Mouse (Mus musculus) v-Abl transformed pro-B cells (cell line): ENCODE data around the gene Olfr98.
"Not testable (repeated sequence)": the region's sequence is repeated elsewhere in the genome, so short reads cannot be mapped to it uniquely, and the experiment has no call there.

Source experiments
- in situ Hi-C, 2 experiments: fragments of 400-800 bp; cut with MboI; formaldehyde crosslinking; loops; one replicate each; pipeline ENCODE4 v1.15.1; 2025; ENCODE audit not compliant: unreplicated experiment in 2 of 2

Olfr98 gene

GRCm38 (mm10) chr17:37263626-37264025 lies at the start of gene Olfr98:
Olfr98 (minus strand) TSS chr17:37263749.
- in situ Hi-C loops = no loop called here

DNA sequence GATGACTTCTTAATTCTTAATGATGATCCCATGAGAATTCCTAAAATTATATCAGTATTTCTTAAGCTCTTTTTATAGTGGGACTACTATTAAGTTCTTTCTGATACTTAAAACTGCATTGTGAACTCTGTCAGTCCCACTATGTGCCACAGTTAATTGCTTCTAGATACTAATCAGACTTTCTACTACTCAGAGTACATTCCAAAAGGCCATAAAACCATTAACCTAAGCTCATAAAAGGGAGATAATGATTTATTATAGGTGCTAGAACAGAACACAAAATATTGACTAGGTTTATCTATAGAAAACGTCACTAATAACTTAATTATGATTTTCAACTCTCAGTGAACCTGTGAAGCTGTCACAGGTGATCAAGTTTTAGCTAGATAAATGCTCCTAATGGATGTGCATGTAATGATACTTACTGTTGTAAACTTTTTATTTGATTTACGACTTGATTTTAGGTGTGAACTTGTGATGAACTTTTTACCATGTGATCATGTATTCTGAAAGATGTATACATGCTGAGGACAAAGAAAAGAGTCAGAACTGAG lies 46.7 kb upstream of the Olfr98 start:
- in situ Hi-C loops = no loop called here

DNA sequence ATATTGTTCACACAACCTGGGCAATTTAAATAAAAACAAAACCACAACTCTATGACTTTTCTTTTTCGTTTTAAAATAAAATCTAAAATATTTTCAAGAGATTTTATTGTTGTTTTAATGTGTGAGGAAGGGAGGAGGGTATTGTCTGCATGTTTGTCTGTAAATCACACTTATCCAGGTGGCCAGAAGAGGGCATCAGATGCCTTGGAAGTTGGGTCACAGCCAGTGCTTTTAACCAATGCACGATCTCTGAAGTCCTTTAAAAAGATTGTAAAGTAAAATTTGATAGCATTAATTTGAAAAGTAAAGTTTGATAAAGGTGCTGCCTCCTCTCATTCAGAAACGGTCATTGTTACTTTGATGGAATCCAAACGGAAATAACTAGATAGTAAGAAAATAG lies 44.9 kb upstream of the Olfr98 start:
- in situ Hi-C loops = no loop called here

GRCm38 (mm10) chr17:37304213-37304612 lies 40.7 kb upstream of the Olfr98 start, which contains the start of gene Olfr101:
Olfr101 (minus strand) TSS chr17:37304313.
- in situ Hi-C loops = no loop called here

- in situ Hi-C loops = no loop called here
Measured at GRCm38 (mm10) chr17:37283360-37283759, 19.8 kb upstream of the Olfr98 start, which contains the start of gene Olfr99. Olfr99 (minus strand) TSS chr17:37283460.

GRCm38 (mm10) chr17:37280331-37280730 lies 16.8 kb upstream of the Olfr98 start:
- in situ Hi-C loops = no loop called here

DNA sequence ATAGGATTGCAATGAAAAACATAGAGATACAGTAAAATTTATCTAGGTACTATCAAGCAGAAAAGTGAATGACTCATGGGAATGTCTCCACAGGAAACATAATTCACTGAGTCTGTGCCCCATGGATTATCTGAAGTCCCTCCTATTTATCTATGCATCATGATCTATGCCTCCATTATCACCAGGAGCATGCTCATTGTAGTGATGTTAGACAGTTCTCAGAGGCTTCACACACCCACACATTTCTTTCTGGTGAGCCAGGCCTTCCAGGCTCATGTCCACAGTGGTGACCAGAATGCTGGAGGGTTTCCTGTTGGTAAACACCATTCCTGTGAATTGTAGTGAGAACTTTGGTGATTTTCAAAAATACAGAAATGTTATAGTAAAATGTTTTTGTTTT lies 13.0 kb upstream of the Olfr98 start:
- in situ Hi-C loops = no loop called here

GRCm38 (mm10) chr17:37275626-37276248 lies 12.2 kb upstream of the Olfr98 start:
- in situ Hi-C loops = no loop called here

DNA sequence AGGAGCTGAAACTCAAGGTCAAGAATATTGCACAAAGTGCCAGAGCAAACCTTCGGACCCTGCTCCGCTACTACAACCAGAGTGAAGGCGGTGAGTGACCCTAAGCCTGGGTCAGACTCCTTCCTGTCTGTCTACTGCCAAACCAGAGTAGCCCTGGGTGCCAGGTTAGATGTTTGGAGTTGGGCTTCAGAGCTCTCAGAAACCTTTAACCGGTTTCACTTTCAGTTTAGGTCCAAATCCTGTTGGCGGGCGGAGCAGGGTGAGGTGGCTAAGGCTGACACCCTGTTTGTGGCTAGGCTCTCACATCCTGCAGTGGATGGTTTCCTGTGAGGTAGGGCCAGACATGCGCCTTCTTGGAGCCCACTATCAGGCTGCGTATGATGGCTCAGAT lies 7.1 kb upstream of the Olfr98 start:
- in situ Hi-C loops = no loop called here

GRCm38 (mm10) chr17:37270058-37270701 lies 6.6 kb upstream of the Olfr98 start, which contains the start of gene H2-M3:
H2-M3 (plus strand) TSS chr17:37270220.
- in situ Hi-C loops = no loop called here

GRCm38 (mm10) chr17:37250544-37250943 lies 13.0 kb downstream of the Olfr98 start:
- in situ Hi-C loops = no loop called here

GRCm38 (mm10) chr17:37249460-37249859 lies 14.1 kb downstream of the Olfr98 start:
- in situ Hi-C loops = no loop called here

DNA sequence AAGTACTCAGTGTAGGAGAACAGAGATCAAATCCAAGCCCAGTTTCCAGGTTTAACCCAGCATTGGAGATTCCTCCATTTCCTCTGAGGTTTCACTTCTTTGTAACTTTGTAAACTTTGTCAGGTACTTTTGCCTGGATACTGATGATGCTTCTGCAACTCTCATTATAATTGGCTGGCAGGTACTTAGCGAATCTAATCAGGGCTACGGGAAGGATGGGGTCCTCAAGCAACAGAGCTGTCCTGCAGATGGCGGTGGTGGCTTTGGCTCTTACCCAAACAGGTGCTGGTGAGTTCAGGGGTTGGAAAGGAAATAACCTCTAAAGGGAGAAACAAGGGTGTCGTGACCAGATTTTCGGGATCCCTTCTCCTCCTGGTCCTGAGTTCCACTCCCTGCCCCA lies 16.8 kb downstream of the Olfr98 start:
- in situ Hi-C loops = no loop called here

GRCm38 (mm10) chr17:37242198-37242597 lies 21.4 kb downstream of the Olfr98 start:
- in situ Hi-C loops = no loop called here

GRCm38 (mm10) chr17:37237230-37237629 lies 26.3 kb downstream of the Olfr98 start, which contains the start of gene Olfr97:
Olfr97 (minus strand) TSS chr17:37237330.
- in situ Hi-C loops = not testable (repeated sequence)

DNA sequence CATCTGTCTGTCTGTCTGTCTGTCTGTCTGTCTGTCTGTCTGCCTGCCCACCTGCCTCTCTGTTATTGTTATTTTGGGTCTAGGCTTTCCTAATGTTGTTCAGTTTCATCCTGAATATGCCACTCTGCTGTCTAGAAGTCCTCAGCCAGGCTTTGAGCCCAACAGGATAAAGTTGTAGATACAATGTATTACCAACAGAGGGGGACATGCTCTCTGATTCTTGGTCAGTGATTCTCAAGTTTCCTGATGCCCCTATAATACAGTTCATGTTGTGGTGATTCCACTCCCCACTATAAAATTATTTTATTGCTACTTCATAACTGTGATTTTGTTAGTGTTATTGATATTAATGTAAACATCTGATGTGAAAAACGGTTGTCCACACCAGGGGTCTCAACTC lies 41.7 kb downstream of the Olfr98 start:
- in situ Hi-C loops = loop anchor here in 1 of 2 experiments (25.0 kb wide), 1 partner anchor 860 kb away; the partner anchor contains the start of gene H2-M10.3

DNA sequence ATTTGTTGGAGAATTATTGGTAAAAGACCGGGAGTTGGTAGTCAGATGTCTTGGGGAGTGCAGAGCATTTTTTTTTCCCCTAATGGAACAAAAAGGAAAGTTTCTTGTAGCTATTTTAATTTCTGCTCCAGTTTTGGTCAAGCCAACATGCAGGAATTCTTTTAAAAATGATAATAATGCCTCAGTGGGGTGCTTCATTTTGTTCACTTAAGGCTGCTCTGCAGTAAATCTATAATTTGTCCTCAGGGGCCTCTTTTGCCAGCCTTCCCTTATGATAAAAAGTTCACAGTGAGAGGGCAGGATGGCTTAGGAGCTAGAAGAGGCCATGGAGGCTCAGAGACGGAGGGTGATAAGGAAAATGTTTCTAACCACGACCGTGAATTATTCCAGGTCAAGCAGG lies 43.7 kb downstream of the Olfr98 start, which contains the start of gene Olfr96:
Gene Olfr96 (plus strand): TSS at position 301 of the 400 bp plus-strand sequence.
- in situ Hi-C loops = loop anchor here in 1 of 2 experiments (25.0 kb wide), 1 partner anchor 858 kb away; the partner anchor contains the start of gene H2-M10.3

- in situ Hi-C loops = loop anchor here in 1 of 2 experiments (25.0 kb wide), 1 partner anchor 856 kb away; the partner anchor contains the start of gene H2-M10.3
Measured at GRCm38 (mm10) chr17:37218486-37218885, 45.1 kb downstream of the Olfr98 start.

DNA sequence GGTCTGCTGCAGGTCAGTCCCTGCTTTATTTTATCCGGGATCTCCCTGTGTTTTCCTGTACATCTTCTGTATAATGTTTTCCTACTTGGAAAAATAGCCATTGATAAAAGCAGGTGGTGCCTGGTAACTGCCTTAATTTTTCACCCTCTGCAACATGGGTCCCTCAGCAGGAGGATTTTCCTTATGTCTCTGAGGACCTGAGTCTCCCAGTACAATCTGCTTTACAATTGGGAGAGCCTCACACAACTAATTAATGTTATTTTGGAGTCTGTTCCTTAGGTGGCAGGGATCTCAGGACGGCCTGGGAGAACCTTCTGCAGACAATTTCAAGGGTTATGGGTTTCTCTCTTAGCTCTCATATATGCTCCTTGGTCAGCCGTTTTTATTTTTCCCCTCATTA lies 50.5 kb downstream of the Olfr98 start, which contains the start of gene Olfr95:
Gene Olfr95 (minus strand): TSS at position 101 of the 400 bp plus-strand sequence.
- in situ Hi-C loops = loop anchor here in 1 of 2 experiments (25.0 kb wide), 1 partner anchor 851 kb away; the partner anchor contains the start of gene H2-M10.3
